ENCODE assay signal across 26 mouse cellular contexts in genomic region chr7:64880415-64880814, GRCm38 (mm10). TPM values are rescaled to one million over a fixed set of nuclear protein-coding genes. Genes with fewer than 3 reads are reported as not detected.
A peak's percentile ranks its signal among the peaks of the same experiment; 100 is the strongest.
DNase-seq lines count a peak whose midpoint lies in the region; ATAC-seq lines count a peak whose summit lies in the region.
"Had no signal": no experiment of that assay in that cellular context is flagged by ENCODE, and none has a peak within 500 bp of the region (broad histone marks: within the 10 kb centered on the region; RNA-seq: fewer than 3 reads in every experiment).

No protein-coding gene starts in this region.

- no peaks in the 10 kb centered on the region for H3K36me3 ChIP-seq in heart, embryonic 11.5 days (ENCODE audit: control insufficient read depth, insufficient read depth, low read length)
- H3K36me3 ChIP-seq: forebrain, embryonic 10.5 days; G1E; hindbrain, embryonic 10.5 days; hindbrain, embryonic 13.5 days had no signal

- no peak overlapping the region for H3K27ac ChIP-seq in heart, embryonic 11.5 days (ENCODE audit: low read depth, low read length)
- H3K27ac ChIP-seq: forebrain, embryonic 10.5 days; forebrain, embryonic 13.5 days; hindbrain, embryonic 10.5 days; hindbrain, embryonic 13.5 days; hindbrain, postnatal 0 days had no signal

- H3K27me3 ChIP-seq in heart, embryonic 11.5 days (ENCODE audit: control insufficient read depth, insufficient read depth, low read length), result no peaks in the 10 kb centered on the region
- H3K27me3 ChIP-seq: forebrain, embryonic 13.5 days; hindbrain, embryonic 13.5 days had no signal

- H3K9me3 ChIP-seq in heart, embryonic 11.5 days (replicated peaks; ENCODE audit: control insufficient read depth, low read length), result no peaks in the 10 kb centered on the region
- H3K9me3 ChIP-seq: forebrain, embryonic 10.5 days; forebrain, embryonic 13.5 days; G1E; hindbrain, embryonic 10.5 days; hindbrain, embryonic 13.5 days had no signal

- H3K4me2 ChIP-seq in heart, embryonic 11.5 days, result no peak overlapping the region
- H3K4me2 ChIP-seq: forebrain, embryonic 13.5 days; hindbrain, embryonic 13.5 days had no signal

- H3K4me1 ChIP-seq in heart, embryonic 11.5 days (ENCODE audit: control insufficient read depth, insufficient read depth, low read length), result no peaks in the 10 kb centered on the region
- H3K4me1 ChIP-seq: forebrain, embryonic 10.5 days; hindbrain, embryonic 10.5 days had no signal

- H3K4me3 ChIP-seq in heart, embryonic 11.5 days (ENCODE audit: low read depth, low read length), result no peak overlapping the region
- H3K4me3 ChIP-seq: forebrain, embryonic 10.5 days; forebrain, embryonic 13.5 days; hindbrain, embryonic 10.5 days; hindbrain, embryonic 13.5 days had no signal

- H3K9ac ChIP-seq in heart, embryonic 11.5 days (ENCODE audit: low read depth, low read length), result no peak overlapping the region
- H3K9ac ChIP-seq: forebrain, embryonic 13.5 days; hindbrain, embryonic 13.5 days had no signal

- WGBS in heart, embryonic 11.5 days (ENCODE audit: insufficient replicate concordance), result 76% methylated on average over 5 of the region's 5 CpGs

- ATAC-seq in heart, embryonic 11.5 days (replicated peaks; ENCODE audit: insufficient number of reproducible peaks, low FRiP score, low TSS enrichment), result no peak
- ATAC-seq: forebrain, embryonic 13.5 days; forebrain, embryonic 16.5 days; hindbrain, postnatal 0 days; inflammation-experienced regulatory T-cells, adult 6 months; intestine, embryonic 16.5 days had no signal

- peak; percentile 26 for DNase-seq in adrenal gland, adult 8-10 months
- DNase-seq in adrenal gland, postnatal 4 days (ENCODE audit: low spot score in 2 of 2), result no peak
- DNase-seq in heart, adult 11 months, result peak; percentile 48
- DNase-seq in 416B (ENCODE audit: low read depth), result peak; percentile 9
- peak; percentile 37 to 45 for DNase-seq in adrenal gland, postnatal 36 days
- DNase-seq in layer of hippocampus, adult 9-11 months, result no peak
- DNase-seq: B cell, adult 2 months; cerebellum, adult 11 months; cerebellum, adult 2 months; cerebellum, adult 9-11 months; cerebellum, postnatal 25 days; gastrocnemius, postnatal 10 days; gastrocnemius, postnatal 36 days; heart, adult 18-20 months; kidney, adult 18-20 months; kidney, adult 9 months had no signal

RNA-seq across cellular contexts. Expression of gene Nsmce3, which starts 7.6 kb away (rescaled TPM):
- total RNA-seq in adrenal gland, adult 8-10 months (2022), result 10 to 100 TPM in 2 of 4 experiments, 1 to 10 TPM in 2; 8.7 to 12.0 (median 9.9) TPM
- total RNA-seq in adrenal gland, postnatal 4 days (2021), result 10 to 100 TPM; 10.8 to 10.9 TPM
- polyA plus RNA-seq in heart, embryonic 11.5 days (2014; fragmentation: Nextera tagmentation; extraction: Ambion mirVana), result 9.7 and 10.1 TPM in 2 replicates
- total RNA-seq in adrenal gland, postnatal 36 days (2021), result 1 to 10 TPM; 7.9 to 9.6 TPM

Comparison
In these comparisons a context has a peak if more than half of its experiments do, and no peak if none do; other contexts are left out.
1. DNase-seq: peak in adrenal gland, adult 8-10 months (single experiment), heart, adult 11 months (single experiment), 416B (single experiment) and adrenal gland, postnatal 36 days (2 of 2); none in adrenal gland, postnatal 4 days (0 of 2) and layer of hippocampus, adult 9-11 months (single experiment).